Mouse (Mus musculus) kidney, adult 11 months (tissue): Measurements from ENCODE around the gene Tmem144.
A peak's percentile ranks its signal among the peaks of the same experiment; 100 is the strongest.

Source experiments
- DNase-seq: peaks from one replicate; pipeline ENCODE4 v3.0.0; 2022

The Tmem144 gene

DNA sequence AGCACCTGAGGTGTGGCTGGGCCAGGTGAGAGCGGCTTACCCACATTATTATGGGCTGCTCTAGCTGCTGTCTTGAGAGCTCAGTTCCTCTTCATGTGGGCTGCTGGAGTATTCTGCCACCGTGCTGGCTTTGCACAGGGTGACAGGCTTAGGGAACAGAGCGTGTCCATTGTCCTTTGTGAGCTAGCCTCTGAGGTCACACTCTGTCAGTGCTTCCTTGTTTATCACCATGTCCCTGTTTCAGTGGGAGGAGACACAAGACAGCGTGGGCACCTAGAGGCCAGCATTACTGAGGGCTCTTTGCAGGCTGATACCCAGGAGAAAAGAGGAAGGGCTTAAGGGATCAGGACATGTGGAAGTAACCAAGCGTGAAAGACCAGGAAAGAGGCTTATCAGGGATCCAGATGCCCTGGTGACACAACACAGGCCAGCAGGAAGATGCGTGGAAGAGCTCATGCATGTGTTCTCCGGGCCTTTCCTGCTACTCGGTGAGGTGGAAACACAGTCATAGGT lies at the start of gene Tmem144:
TSS of gene Tmem144 (minus strand) at position 120 of the 513 bp plus-strand sequence.
- no peak for DNase-seq

DNA sequence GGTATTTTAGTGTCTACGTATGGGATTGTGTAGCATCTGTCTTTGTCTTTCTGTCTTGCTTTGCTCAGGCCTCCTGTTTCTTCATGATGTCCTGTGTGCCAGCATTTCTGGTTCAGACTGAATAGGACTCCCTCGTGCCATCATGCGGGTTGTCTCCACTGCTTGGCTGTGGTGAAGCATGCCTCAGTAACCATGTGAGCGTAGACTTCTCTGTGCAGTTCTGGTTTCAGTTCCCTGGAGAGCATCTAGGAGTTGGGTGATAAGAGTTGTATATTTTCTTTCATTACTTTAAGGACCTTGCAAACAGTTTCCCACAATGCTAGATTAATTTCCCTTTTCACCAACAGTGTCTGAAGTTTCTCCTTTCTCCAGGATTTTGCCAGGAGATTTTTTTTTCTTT lies 49.2 kb upstream of the Tmem144 start:
- no peak for DNase-seq

DNA sequence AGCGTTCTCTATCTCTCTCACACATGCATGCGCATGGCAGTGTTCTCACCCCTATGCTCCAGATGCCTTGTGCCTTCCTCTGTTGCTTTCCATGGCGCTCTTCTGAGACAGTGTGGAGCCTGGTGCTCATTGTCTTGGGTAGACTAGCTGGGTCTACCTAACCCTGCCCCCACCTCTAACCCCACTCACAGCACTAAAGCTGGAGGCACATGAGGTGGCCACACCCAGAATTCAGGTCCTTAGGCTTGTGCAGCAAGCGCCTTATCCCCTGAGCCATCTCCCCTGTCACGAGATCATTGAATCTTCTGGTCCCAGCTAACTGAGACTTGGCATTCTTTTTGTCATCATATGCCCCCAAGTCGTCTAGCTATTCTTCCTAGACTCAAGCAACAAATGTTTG lies 48.7 kb upstream of the Tmem144 start:
- no peak for DNase-seq

DNA sequence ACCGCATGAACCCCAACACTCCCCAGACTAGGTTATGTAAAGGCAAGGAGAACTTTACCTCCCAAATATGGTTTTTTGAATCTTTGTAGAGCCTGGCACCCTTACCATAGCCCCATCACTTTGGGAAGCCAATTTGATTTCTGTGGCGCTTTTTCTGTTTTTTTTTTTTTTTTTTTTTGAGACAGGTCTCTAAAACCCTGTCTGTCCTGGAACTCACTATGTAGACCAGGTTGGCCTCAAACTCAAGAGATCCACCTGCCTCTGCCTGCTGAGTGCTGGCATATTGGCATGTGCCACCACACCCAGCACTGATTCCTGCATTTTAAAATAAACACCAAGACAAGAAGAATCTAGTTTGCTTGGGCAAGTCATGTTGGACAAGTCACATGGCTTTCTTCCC lies 47.9 kb upstream of the Tmem144 start:
- no peak for DNase-seq

DNA sequence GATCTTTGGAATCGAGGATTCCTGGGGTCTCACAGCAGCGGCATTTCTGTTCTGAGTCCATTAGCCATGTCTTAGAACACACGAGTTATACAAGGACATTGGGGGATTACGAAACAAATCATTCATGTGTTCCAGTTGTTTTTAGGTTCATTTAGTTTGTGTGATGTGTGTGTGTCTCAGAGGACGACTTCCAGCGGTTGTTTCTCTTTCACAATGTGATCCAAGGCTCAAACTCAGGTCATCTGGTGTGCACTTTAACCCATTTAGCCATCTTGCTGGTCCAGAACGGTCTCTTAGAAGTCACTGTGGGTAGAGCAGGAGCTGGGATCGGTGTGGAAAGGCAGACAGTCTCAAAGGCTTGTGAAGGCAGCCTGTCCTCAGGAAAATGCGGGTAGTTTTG lies 47.3 kb upstream of the Tmem144 start:
- no peak for DNase-seq

DNA sequence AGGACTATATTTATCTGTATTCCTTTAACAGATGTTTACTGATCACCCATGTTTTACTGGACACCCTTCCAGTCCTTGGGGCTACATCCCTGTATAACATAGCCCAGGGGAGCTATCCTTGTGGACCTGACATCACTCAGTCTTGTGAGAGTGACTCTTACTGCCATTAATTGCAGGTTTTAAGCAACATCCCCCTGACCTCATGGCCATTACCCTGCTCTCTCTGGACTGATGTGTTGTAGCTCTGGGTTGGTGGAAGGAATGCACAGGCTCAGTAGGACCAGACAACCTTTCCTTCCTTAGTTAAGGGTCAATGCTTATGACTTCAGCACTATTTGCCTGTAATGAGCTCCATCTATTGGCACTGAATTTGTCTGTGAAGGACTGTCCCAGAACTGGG lies 45.9 kb upstream of the Tmem144 start:
- DNase-seq: no peak

GRCm38 (mm10) chr3:79897534-79898370 lies 45.2 kb upstream of the Tmem144 start:
- DNase-seq: no peak

DNA sequence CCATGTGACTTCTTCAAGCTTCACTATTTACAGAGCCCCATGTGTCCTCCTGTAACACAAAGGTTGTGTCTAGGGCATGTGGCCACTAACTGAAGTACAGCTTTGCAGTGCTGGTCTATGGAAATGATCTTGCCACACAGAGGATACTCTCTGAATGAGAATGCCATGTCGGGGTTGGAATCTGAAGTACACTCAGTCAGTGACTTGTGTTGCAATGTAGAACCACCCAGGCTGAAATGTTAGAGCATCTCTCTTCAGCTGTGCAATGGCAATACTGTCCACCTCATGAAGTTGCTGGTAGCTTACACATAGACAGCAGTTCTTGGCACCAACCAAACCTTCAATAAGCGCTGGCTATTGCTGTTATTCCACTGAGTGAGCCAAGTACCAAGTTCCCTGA lies 35.4 kb upstream of the Tmem144 start:
- no peak for DNase-seq

- DNase-seq: no peak
These were observed 34.7 kb upstream of the Tmem144 start for GRCm38 (mm10) chr3:79887161-79887855.

DNA sequence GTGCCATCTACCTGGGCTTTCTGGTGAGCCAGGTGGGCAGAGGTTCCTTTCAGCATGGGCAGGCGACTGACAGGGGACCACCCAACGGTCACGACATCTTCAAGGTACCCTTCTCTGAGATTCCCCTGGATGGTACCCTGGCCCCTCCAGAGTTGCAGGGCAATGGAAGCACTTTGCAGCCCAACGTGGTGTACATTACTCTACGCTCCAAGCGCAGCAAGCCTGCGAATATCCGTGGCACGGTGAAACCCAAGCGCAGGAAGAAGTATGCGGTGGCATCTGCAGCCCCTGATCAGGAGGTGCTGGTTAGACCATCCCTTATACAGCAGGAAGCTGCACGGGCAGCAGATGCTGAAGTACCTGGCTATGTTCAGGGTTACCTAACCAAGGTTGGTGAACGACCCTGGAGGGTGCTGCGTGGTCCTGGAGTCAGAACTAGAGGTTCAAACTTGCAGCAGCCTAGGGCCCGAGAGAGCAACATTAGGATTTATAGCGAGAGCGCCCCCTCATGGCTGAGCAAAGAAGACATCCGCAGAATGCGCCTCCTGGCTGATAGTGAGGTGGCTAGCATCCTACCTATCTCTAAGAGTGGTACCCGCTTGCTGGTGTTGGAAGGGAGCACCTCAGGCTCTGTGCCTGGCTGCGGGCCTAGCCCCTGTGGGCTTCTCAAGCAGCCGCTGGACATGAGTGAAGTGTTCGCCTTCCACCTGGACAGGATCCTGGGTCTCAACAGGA lies 34.0 kb upstream of the Tmem144 start:
- no peak for DNase-seq

DNA sequence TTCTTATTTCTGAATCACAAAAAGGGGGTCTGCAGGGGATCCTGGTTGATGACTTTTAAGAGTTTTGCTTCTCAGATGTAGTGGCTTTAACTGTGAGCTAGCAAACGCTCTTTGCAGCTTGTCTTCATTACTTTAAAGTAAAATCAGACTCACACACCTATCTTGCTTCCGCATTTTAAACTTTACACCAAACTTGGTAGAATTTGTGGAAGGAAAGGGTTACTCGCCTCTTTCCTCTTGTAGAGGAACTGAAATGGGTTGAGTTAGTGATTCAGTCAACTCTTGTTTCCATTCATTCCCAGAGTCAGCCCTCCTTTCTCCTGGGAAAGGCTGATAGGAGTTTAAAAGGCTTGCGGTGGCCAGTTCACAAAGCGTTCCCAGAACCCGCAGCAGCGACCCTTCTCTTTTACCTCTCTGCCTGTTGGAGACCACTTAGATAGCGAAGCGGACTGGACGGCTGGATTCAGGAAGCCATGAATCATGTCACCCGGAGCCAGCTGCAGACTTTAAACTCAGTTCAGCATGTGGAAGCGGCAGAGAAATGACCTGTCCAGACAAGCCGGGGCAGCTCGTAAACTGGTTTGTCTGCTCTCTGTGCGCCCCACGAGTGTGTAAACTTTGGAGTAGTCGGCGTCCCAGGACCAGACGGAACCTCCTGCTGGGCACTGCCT lies 33.2 kb upstream of the Tmem144 start:
- peak; percentile 15 for DNase-seq

DNA sequence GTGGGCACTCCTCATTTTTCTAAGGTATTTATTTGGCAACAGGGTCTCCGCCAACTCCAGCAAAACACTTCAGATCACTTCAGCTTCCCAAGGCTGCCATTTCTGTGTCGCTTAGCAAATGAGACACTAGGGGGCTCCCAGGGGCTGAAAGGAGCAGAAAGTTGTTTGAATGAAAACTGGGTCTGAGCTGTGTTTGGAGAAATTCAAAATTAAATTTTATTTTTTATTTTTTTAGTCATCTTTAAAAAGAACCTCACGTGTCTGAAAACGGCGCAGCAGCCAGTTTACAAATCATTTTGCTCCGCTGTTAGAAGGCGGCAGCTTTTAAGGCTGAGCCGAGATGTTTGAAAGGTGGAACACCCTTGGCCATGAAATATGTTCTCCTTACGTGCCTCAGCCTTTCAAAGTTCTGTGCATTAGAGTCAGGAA lies 32.2 kb upstream of the Tmem144 start:
- DNase-seq: no peak

DNA sequence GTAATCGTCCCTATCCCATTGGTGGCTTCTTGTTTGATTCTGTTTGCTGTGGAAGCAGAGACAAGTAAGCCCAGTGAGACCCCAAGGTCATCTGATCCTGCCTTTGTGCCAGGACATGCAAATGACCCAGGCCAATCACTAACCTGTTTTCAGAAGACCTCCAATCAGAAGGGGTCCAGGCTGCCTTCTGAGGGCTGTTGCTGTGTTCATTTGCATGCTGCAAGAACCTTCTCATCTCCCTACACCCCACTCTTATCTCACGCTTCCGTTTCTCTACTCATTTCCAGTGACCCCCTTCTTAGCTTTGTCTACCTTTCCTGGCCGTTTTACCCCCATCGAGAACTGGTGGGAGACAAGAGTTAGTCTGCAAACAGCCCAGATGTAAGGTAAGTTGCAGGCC lies 31.7 kb upstream of the Tmem144 start, which contains the start of gene Fam198b:
TSS of gene Fam198b (plus strand) at position 229 of the 400 bp plus-strand sequence.
- DNase-seq: no peak

GRCm38 (mm10) chr3:79883092-79883491 lies 30.5 kb upstream of the Tmem144 start:
- peak; percentile 37 for DNase-seq

GRCm38 (mm10) chr3:79881645-79882044 lies 29.1 kb upstream of the Tmem144 start:
- DNase-seq: no peak

DNA sequence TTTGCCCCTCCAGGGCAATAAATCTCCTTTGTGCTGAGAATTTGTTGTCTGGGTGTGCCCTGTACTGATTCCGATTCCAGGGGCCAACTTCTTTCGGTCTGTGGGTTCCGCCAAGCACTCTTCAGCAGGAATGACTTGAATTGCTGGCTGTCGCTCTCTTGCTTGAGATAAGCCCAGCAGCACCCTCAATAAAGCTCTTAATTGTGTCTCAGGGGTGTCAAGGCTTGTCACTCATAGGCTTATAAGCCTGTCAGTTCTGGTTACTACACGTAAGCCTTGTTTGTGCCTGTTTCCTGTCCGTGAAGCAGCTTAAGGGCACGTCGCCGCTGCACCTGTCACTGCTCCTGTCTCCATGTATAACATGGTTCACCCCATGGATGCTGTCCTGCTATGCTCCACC lies 26.7 kb upstream of the Tmem144 start:
- DNase-seq: no peak

GRCm38 (mm10) chr3:79878350-79878749 lies 25.8 kb upstream of the Tmem144 start:
- no peak for DNase-seq

GRCm38 (mm10) chr3:79875471-79875870 lies 22.9 kb upstream of the Tmem144 start:
- no peak for DNase-seq

DNA sequence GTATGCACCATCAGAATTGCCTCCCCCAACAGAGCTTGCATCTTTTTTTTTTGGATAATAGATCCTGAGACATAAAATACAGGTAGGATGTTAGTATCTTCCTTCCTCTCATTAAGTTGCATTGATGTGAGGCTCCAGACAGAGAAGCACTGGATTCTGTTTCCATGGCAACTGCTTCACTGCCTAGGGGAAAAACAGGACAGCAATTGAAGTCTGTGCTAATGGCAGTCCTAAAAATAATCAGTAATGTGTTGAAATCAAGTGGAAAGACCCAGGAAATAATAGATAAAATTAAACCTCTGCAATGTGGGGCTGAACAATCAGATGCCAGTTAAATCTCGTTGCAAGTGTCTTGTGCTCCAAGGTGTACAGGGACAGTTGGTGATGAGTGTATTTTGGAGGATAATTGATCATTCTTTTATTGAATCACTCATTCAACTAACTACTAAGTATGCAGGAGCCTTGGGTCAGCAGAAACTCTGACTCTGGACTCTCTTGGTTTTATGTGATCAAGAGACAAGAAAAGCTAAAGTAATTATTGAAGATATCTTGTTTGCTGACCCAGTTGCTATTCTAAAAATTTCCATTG lies 14.6 kb upstream of the Tmem144 start:
- DNase-seq: no peak

- DNase-seq: no peak
These were observed 14.0 kb upstream of the Tmem144 start for GRCm38 (mm10) chr3:79866526-79866925.

- peak; percentile 18 for DNase-seq
These were observed 13.5 kb upstream of the Tmem144 start for GRCm38 (mm10) chr3:79866089-79866488.

- no peak for DNase-seq
These were observed 12.3 kb upstream of the Tmem144 start for GRCm38 (mm10) chr3:79864824-79865223.
